Mouse (Mus musculus) kidney, embryonic 14.5 days (tissue): ENCODE results near the gene Sesn1. TPM values are rescaled to one million over a fixed set of nuclear protein-coding genes. Genes with fewer than 3 reads are reported as not detected.

Experiments
- ATAC-seq: fragments of 200-750 bp; cut with Nextera tagmentation; 2 replicates; pipeline ENCODE4 v1.8.0; 2017; ENCODE audit warnings: moderate number of reproducible peaks, mild to moderate bottlenecking, moderate TSS enrichment, moderate library complexity; ENCODE audit not compliant: low FRiP score, low TSS enrichment
- H3K27ac ChIP-seq: fragments of 300-500 bp; sonication (generic); 2 replicates; pipeline ENCODE4 v1.5.1; 2014; ENCODE audit warnings: low read depth, mild to moderate bottlenecking, low read length, moderate library complexity, mixed read lengths
- H3K27me3 ChIP-seq: fragments of 300-500 bp; sonication (generic); 2 replicates; pipeline ENCODE4 v1.6.1; 2014; ENCODE audit warnings: mild to moderate bottlenecking, low read length; ENCODE audit not compliant: control insufficient read depth, insufficient read depth
- H3K36me3 ChIP-seq: fragments of 300-500 bp; sonication (generic); 2 replicates; pipeline ENCODE4 v1.6.1; 2014; ENCODE audit warnings: low read length, mixed read lengths; ENCODE audit not compliant: control insufficient read depth, insufficient read depth
- H3K4me1 ChIP-seq: fragments of 300-500 bp; sonication (generic); 2 replicates; pipeline ENCODE4 v1.6.1; 2014; ENCODE audit warnings: low read length, mixed read lengths; ENCODE audit not compliant: control insufficient read depth, insufficient read depth
- H3K4me2 ChIP-seq: fragments of 300-500 bp; sonication (generic); replicated peaks from 2 replicates; pipeline ENCODE4 v1.6.1; 2014; ENCODE audit warnings: low read depth, mild to moderate bottlenecking, low read length
- H3K4me3 ChIP-seq: fragments of 300-500 bp; sonication (generic); 2 replicates; pipeline ENCODE4 v1.5.1; 2014; ENCODE audit warnings: mild to moderate bottlenecking, low read length
- H3K9ac ChIP-seq: fragments of 300-500 bp; sonication (generic); 2 replicates; pipeline ENCODE4 v1.6.1; 2014; ENCODE audit warnings: low read depth, mild to moderate bottlenecking, low read length, moderate library complexity
- H3K9me3 ChIP-seq: fragments of 300-500 bp; sonication (generic); 2 replicates; pipeline ENCODE4 v1.6.1; 2016; ENCODE audit warnings: low read length; ENCODE audit not compliant: control insufficient read depth
- WGBS: fragments of 180-500 bp; shearing (Covaris S2); extraction: QIAGEN DNeasy Blood & Tissue Kit; methylation state at CpG from one replicate; pipeline ENCODE4 v1.1.7; 2014; 5-methylcytosine and 5-hydroxymethylcytosine counted together
- polyA plus RNA-seq: library from polyadenylated mRNA; unstranded; fragments of >200 nt; fragmentation: Nextera tagmentation; extraction: Ambion mirVana; gene quantifications from 2 replicates; pipeline ENCODE4 v1.2.1, GENCODE M21; 2014

Sesn1 gene
- 24.0 and 32.1 TPM in 2 replicates for polyA plus RNA-seq

GRCm38 (mm10) chr10:41809771-41810563 is at the start of gene Sesn1, which contains the start of gene Cep57l1:
Gene Sesn1, plus strand, starts transcription at chr10:41809935.
Gene Cep57l1, minus strand, starts transcription at chr10:41809871.
- WGBS = under 1% methylated on average over 66 of the region's 69 CpGs
- Histone ChIP-seq H3K4me1 (peaks cover 11% of the 10 kb centered on the region; the same call in 1 of the 2 replicates), H3K4me2 (peak within 1 kb of the TSS; percentile 89), H3K27ac (peak within 1 kb of the TSS; percentile 95), H3K4me3 (peak within 1 kb of the TSS; percentile 70), H3K27me3 (no peaks in the 10 kb centered on the region), H3K9ac (peak within 1 kb of the TSS; percentile 69), H3K9me3 (no peaks in the 10 kb centered on the region), H3K36me3 (no peaks in the 10 kb centered on the region)
- ATAC-seq = peak; percentile 97

- no peak for ATAC-seq
- WGBS = 80% methylated on average over 3 of the region's 3 CpGs
Observed at GRCm38 (mm10) chr10:41760866-41761265, 48.9 kb upstream of the Sesn1 start.

DNA sequence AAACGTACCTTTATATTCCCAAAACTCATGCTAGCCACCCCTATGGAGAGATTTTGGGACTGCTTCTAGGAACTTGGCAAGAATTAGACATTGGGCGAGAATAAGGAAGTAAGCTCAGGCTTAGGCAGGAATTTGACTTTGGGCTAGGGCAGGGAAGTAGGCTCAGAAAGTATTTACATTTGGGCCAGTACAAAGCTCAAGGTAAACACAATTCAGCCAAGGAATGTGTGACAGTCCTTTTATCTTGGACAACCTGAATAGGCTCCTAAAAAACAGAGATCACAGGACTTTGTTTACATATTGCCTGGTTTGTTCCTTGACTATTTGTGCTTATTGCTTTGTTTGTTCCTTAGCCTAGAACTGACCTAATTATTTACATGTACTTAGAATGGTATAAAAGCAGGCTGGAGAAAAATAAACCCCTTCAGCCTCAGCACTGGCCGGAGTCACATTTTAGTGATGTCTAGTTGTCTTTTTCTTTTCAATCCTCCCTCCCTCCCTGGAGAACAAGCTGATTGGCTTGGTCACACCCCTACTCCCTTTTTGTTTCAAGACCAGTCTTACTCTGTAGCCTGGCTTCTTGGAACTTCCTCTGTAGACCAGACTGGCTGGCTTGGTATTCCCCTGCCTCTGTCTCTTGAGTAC is 45.9 kb upstream of the Sesn1 start:
- Histone ChIP-seq H3K4me1 (no peaks in the 10 kb centered on the region), H3K9ac (no peak overlapping the region), H3K27me3 (no peaks in the 10 kb centered on the region), H3K4me3 (no peak overlapping the region), H3K9me3 (no peaks in the 10 kb centered on the region), H3K36me3 (no peaks in the 10 kb centered on the region), H3K27ac (no peak overlapping the region), H3K4me2 (no peak overlapping the region)
- no peak for ATAC-seq
- WGBS = 76% methylated on average over 3 of the region's 3 CpGs

More at GRCm38 (mm10) chr10:41760866-41761265, 48.9 kb upstream of the Sesn1 start:
- Histone ChIP-seq H3K4me1 (no peaks in the 10 kb centered on the region), H3K9me3 (no peaks in the 10 kb centered on the region), H3K36me3 (no peaks in the 10 kb centered on the region), H3K4me3 (no peak overlapping the region), H3K9ac (no peak overlapping the region), H3K4me2 (no peak overlapping the region), H3K27me3 (no peaks in the 10 kb centered on the region), H3K27ac (no peak overlapping the region)

DNA sequence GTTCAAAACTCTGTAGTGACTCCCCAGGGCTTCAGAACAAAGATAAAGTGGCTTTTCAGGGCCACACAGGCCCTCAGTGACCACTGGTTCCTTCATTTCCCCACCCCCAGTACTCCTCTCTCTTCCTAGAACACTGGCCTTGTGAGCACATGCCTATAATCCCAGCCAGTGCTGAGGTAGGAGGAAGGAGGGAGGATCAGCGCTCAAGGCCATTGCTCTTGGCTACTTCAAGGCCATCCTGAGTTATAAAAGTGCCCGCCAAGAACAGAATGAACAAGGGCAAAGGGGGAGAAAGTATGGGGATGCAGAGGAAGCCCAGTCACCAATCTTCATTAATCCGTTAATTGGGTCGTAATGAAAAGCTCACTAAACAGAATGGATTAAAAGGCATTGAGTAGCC is 44.1 kb upstream of the Sesn1 start:
- Histone ChIP-seq H3K4me3 (no peak overlapping the region), H3K9me3 (no peaks in the 10 kb centered on the region), H3K4me2 (no peak overlapping the region), H3K36me3 (no peaks in the 10 kb centered on the region), H3K27ac (no peak overlapping the region), H3K4me1 (no peaks in the 10 kb centered on the region), H3K9ac (no peak overlapping the region), H3K27me3 (no peaks in the 10 kb centered on the region)
- no peak for ATAC-seq
- WGBS = 87% methylated on average over 4 of the region's 4 CpGs

DNA sequence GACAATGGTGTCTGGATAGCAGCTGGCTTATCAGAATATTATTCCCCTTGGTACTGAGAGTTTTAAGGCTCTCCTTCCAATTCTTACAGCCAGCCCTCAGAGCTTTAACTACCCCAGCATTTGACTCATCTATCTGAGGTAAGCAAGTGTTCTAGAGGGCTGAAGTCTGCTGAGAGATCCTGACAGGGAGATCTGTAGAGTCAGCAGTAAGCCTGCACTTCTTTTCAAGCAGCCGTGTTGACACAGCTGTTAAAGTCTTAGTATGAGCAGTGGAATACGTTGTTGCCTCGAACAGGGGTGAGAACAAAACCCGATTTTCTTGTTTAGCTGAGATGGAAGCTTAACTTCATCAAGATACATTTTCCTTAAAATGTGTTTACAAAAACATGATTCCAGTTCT is 43.5 kb upstream of the Sesn1 start:
- no peaks in the 10 kb centered on the region for H3K36me3 ChIP-seq
- no peaks in the 10 kb centered on the region for H3K4me1 ChIP-seq
- H3K27ac ChIP-seq = no peak overlapping the region
- ATAC-seq = no peak
- no peaks in the 10 kb centered on the region for H3K27me3 ChIP-seq
- no peaks in the 10 kb centered on the region for H3K9me3 ChIP-seq
- no peak overlapping the region for H3K4me2 ChIP-seq
- 44% methylated on average over 4 of the region's 4 CpGs for WGBS
- H3K9ac ChIP-seq = no peak overlapping the region
- H3K4me3 ChIP-seq = no peak overlapping the region

- 91% methylated on average over 6 of the region's 6 CpGs for WGBS
- Histone ChIP-seq H3K9me3 (no peaks in the 10 kb centered on the region), H3K27ac (no peak overlapping the region), H3K4me1 (no peaks in the 10 kb centered on the region), H3K4me3 (no peak overlapping the region), H3K36me3 (no peaks in the 10 kb centered on the region), H3K27me3 (no peaks in the 10 kb centered on the region), H3K4me2 (no peak overlapping the region), H3K9ac (no peak overlapping the region)
- no peak for ATAC-seq
Observed at GRCm38 (mm10) chr10:41767254-41767653, 42.5 kb upstream of the Sesn1 start.

GRCm38 (mm10) chr10:41792375-41792774 is 17.4 kb upstream of the Sesn1 start:
- no peak overlapping the region for H3K4me3 ChIP-seq
- no peak overlapping the region for H3K4me2 ChIP-seq
- no peak for ATAC-seq
- H3K27ac ChIP-seq = no peak overlapping the region
- 83% methylated on average over 6 of the region's 6 CpGs for WGBS
- no peaks in the 10 kb centered on the region for H3K4me1 ChIP-seq
- no peak overlapping the region for H3K9ac ChIP-seq
- peaks cover 13% of the 10 kb centered on the region for H3K9me3 ChIP-seq
- H3K36me3 ChIP-seq = peaks cover 3% of the 10 kb centered on the region; the same call in 1 of the 2 replicates
- no peaks in the 10 kb centered on the region for H3K27me3 ChIP-seq

- no peak for ATAC-seq
- no peak overlapping the region for H3K4me3 ChIP-seq
- H3K27ac ChIP-seq = no peak overlapping the region
- H3K4me2 ChIP-seq = no peak overlapping the region
- no peaks in the 10 kb centered on the region for H3K4me1 ChIP-seq
- WGBS = 97% methylated on average over 8 of the region's 8 CpGs
- peaks cover 8% of the 10 kb centered on the region; the same call in 1 of the 2 replicates for H3K9me3 ChIP-seq
- H3K27me3 ChIP-seq = no peaks in the 10 kb centered on the region
- no peak overlapping the region for H3K9ac ChIP-seq
- H3K36me3 ChIP-seq = peaks cover 20% of the 10 kb centered on the region
Observed at GRCm38 (mm10) chr10:41797253-41797652, 12.5 kb upstream of the Sesn1 start.

DNA sequence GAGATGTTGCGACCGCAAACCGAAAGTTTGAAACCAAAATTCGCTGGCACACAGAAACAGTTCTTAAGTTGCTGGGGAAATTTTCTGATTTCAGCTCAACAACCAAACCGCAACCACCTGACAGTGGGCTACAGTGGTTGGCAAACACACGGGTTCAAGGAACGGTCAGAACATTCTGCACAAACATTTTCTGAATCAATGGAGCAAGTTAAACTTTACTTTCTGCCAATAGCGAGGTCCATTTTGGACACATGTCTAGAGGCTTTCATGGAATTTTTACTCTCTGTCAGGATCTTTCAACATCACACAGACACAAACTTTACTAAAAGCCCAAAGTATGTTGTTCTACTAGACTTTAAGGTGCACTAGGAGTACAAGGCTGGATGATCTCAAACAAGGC is 6.3 kb upstream of the Sesn1 start:
- Histone ChIP-seq H3K9ac (no peak overlapping the region), H3K4me2 (no peak overlapping the region), H3K36me3 (peaks cover 9% of the 10 kb centered on the region), H3K4me3 (no peak overlapping the region), H3K27ac (no peak overlapping the region), H3K9me3 (peaks cover 7% of the 10 kb centered on the region; the same call in 1 of the 2 replicates), H3K27me3 (no peaks in the 10 kb centered on the region), H3K4me1 (no peaks in the 10 kb centered on the region)
- WGBS = 97% methylated on average over 8 of the region's 8 CpGs
- no peak for ATAC-seq
